Mouse (Mus musculus): ENCODE data around the gene Zranb1. TPM values are rescaled to one million over a fixed set of nuclear protein-coding genes. Genes with fewer than 3 reads are reported as not detected.

The Zranb1 gene
- polyA plus RNA-seq, 1 experiment from 2014 or later, result 17.3 TPM

GRCm38 (mm10) chr7:132900826-132901531, 30.0 kb upstream of the Zranb1 start:
- H3K36me3 ChIP-seq (ENCODE audit: control insufficient read depth, insufficient read depth, low read length), result no peaks in the 10 kb centered on the region
- 61% methylated on average over 2 of the region's 2 CpGs for WGBS
- no peak overlapping the region for H3K4me3 ChIP-seq (ENCODE audit: low read depth, low read length)
- H3K27ac ChIP-seq (ENCODE audit: low read length), result no peak overlapping the region
- H3K4me2 ChIP-seq (replicated peaks; ENCODE audit: low read depth, low read length), result no peak overlapping the region
- no peak overlapping the region for H3K9ac ChIP-seq (replicated peaks; ENCODE audit: low read depth, low read length)
- peak; percentile 71 for ATAC-seq (ENCODE audit: insufficient number of reproducible peaks, insufficient read depth, low FRiP score, low read depth)
- no peaks in the 10 kb centered on the region for H3K9me3 ChIP-seq (ENCODE audit: control insufficient read depth, low read depth, low read length)
- H3K4me1 ChIP-seq (ENCODE audit: control insufficient read depth, insufficient read depth, low read length), result no peaks in the 10 kb centered on the region
- no peaks in the 10 kb centered on the region for H3K27me3 ChIP-seq (ENCODE audit: control insufficient read depth, insufficient read depth, low read length)

GRCm38 (mm10) chr7:132903796-132904195, 27.1 kb upstream of the Zranb1 start:
- Histone ChIP-seq H3K9ac (replicated peaks; ENCODE audit: low read depth, low read length) (no peak overlapping the region), H3K4me1 (ENCODE audit: control insufficient read depth, insufficient read depth, low read length) (no peaks in the 10 kb centered on the region), H3K4me3 (ENCODE audit: low read depth, low read length) (no peak overlapping the region), H3K4me2 (replicated peaks; ENCODE audit: low read depth, low read length) (no peak overlapping the region), H3K36me3 (ENCODE audit: control insufficient read depth, insufficient read depth, low read length) (no peaks in the 10 kb centered on the region), H3K27me3 (ENCODE audit: control insufficient read depth, insufficient read depth, low read length) (no peaks in the 10 kb centered on the region), H3K27ac (ENCODE audit: low read length) (no peak overlapping the region), H3K9me3 (ENCODE audit: control insufficient read depth, low read depth, low read length) (no peaks in the 10 kb centered on the region; the same call in 1 of the 2 replicates)
- WGBS, result 75% methylated on average over 3 of the region's 3 CpGs
- ATAC-seq (ENCODE audit: insufficient number of reproducible peaks, insufficient read depth, low FRiP score, low read depth), result no peak

- Histone ChIP-seq H3K4me2 (replicated peaks; ENCODE audit: low read depth, low read length) (no peak overlapping the region), H3K27ac (ENCODE audit: low read length) (no peak overlapping the region), H3K9me3 (ENCODE audit: control insufficient read depth, low read depth, low read length) (no peaks in the 10 kb centered on the region), H3K36me3 (ENCODE audit: control insufficient read depth, insufficient read depth, low read length) (no peaks in the 10 kb centered on the region), H3K9ac (replicated peaks; ENCODE audit: low read depth, low read length) (no peak overlapping the region), H3K27me3 (ENCODE audit: control insufficient read depth, insufficient read depth, low read length) (no peaks in the 10 kb centered on the region), H3K4me3 (ENCODE audit: low read depth, low read length) (no peak overlapping the region), H3K4me1 (ENCODE audit: control insufficient read depth, insufficient read depth, low read length) (no peaks in the 10 kb centered on the region)
- 45% methylated on average over 3 of the region's 3 CpGs for WGBS
- ATAC-seq (ENCODE audit: insufficient number of reproducible peaks, insufficient read depth, low FRiP score, low read depth), result no peak
Measured at GRCm38 (mm10) chr7:132921971-132922370, 9.0 kb upstream of the Zranb1 start.

- Histone ChIP-seq H3K36me3 (ENCODE audit: control insufficient read depth, insufficient read depth, low read length) (no peaks in the 10 kb centered on the region), H3K9ac (replicated peaks; ENCODE audit: low read depth, low read length) (no peak overlapping the region), H3K27me3 (ENCODE audit: control insufficient read depth, insufficient read depth, low read length) (no peaks in the 10 kb centered on the region), H3K4me3 (ENCODE audit: low read depth, low read length) (no peak overlapping the region), H3K4me1 (ENCODE audit: control insufficient read depth, insufficient read depth, low read length) (no peaks in the 10 kb centered on the region), H3K9me3 (ENCODE audit: control insufficient read depth, low read depth, low read length) (no peaks in the 10 kb centered on the region), H3K4me2 (replicated peaks; ENCODE audit: low read depth, low read length) (no peak overlapping the region), H3K27ac (ENCODE audit: low read length) (no peak overlapping the region)
- WGBS, result 76% methylated on average over 2 of the region's 2 CpGs
- ATAC-seq (ENCODE audit: insufficient number of reproducible peaks, insufficient read depth, low FRiP score, low read depth), result no peak
Measured at GRCm38 (mm10) chr7:132925227-132925626, 5.7 kb upstream of the Zranb1 start.

GRCm38 (mm10) chr7:132927201-132927600, 3.7 kb upstream of the Zranb1 start:
- Histone ChIP-seq H3K36me3 (ENCODE audit: control insufficient read depth, insufficient read depth, low read length) (no peaks in the 10 kb centered on the region), H3K27ac (ENCODE audit: low read length) (no peak overlapping the region), H3K4me3 (ENCODE audit: low read depth, low read length) (no peak overlapping the region), H3K9me3 (ENCODE audit: control insufficient read depth, low read depth, low read length) (no peaks in the 10 kb centered on the region), H3K27me3 (ENCODE audit: control insufficient read depth, insufficient read depth, low read length) (no peaks in the 10 kb centered on the region), H3K9ac (replicated peaks; ENCODE audit: low read depth, low read length) (no peak overlapping the region), H3K4me2 (replicated peaks; ENCODE audit: low read depth, low read length) (no peak overlapping the region), H3K4me1 (ENCODE audit: control insufficient read depth, insufficient read depth, low read length) (no peaks in the 10 kb centered on the region; the same call in 1 of the 2 replicates)
- 66% methylated on average over 3 of the region's 3 CpGs for WGBS
- no peak for ATAC-seq (ENCODE audit: insufficient number of reproducible peaks, insufficient read depth, low FRiP score, low read depth)

GRCm38 (mm10) chr7:132930055-132930454, 887 bp upstream of the Zranb1 start:
- no peaks in the 10 kb centered on the region for H3K9me3 ChIP-seq (ENCODE audit: control insufficient read depth, low read depth, low read length)
- H3K36me3 ChIP-seq (ENCODE audit: control insufficient read depth, insufficient read depth, low read length), result no peaks in the 10 kb centered on the region
- H3K4me3 ChIP-seq (ENCODE audit: low read depth, low read length), result peak overlapping the region; percentile 87
- peaks cover 5% of the 10 kb centered on the region; the same call in 1 of the 2 replicates for H3K4me1 ChIP-seq (ENCODE audit: control insufficient read depth, insufficient read depth, low read length)
- H3K27me3 ChIP-seq (ENCODE audit: control insufficient read depth, insufficient read depth, low read length), result no peaks in the 10 kb centered on the region
- 82% methylated on average over 5 of the region's 5 CpGs for whole genome bisulfite sequencing
- ATAC-seq (ENCODE audit: insufficient number of reproducible peaks, insufficient read depth, low FRiP score, low read depth), result no peak
- peak overlapping the region; percentile 61 for H3K4me2 ChIP-seq (replicated peaks; ENCODE audit: low read depth, low read length)
- peak overlapping the region; percentile 95; the same call in 1 of the 2 replicates for H3K9ac ChIP-seq (replicated peaks; ENCODE audit: low read depth, low read length)
- H3K27ac ChIP-seq (ENCODE audit: low read length), result no peak overlapping the region

- Histone ChIP-seq H3K4me2 (replicated peaks; ENCODE audit: low read depth, low read length) (peak overlapping the region; percentile 63), H3K36me3 (ENCODE audit: control insufficient read depth, insufficient read depth, low read length) (no peaks in the 10 kb centered on the region), H3K27ac (ENCODE audit: low read length) (peak overlapping the region; percentile 97), H3K27me3 (ENCODE audit: control insufficient read depth, insufficient read depth, low read length) (no peaks in the 10 kb centered on the region), H3K4me3 (ENCODE audit: low read depth, low read length) (peak overlapping the region; percentile 87), H3K9me3 (ENCODE audit: control insufficient read depth, low read depth, low read length) (no peaks in the 10 kb centered on the region), H3K9ac (replicated peaks; ENCODE audit: low read depth, low read length) (peak overlapping the region; percentile 95), H3K4me1 (ENCODE audit: control insufficient read depth, insufficient read depth, low read length) (peaks cover 5% of the 10 kb centered on the region; the same call in 1 of the 2 replicates)
- WGBS, result under 1% methylated on average over 55 of the region's 55 CpGs
- ATAC-seq (ENCODE audit: insufficient number of reproducible peaks, insufficient read depth, low FRiP score, low read depth), result no peak; the same call in 1 of the 2 replicates
Measured at GRCm38 (mm10) chr7:132931560-132932351, 814 bp downstream of the Zranb1 start.

- Histone ChIP-seq H3K4me1 (ENCODE audit: control insufficient read depth, insufficient read depth, low read length) (peaks cover 5% of the 10 kb centered on the region; the same call in 1 of the 2 replicates), H3K4me2 (replicated peaks; ENCODE audit: low read depth, low read length) (no peak overlapping the region), H3K36me3 (ENCODE audit: control insufficient read depth, insufficient read depth, low read length) (no peaks in the 10 kb centered on the region), H3K9me3 (ENCODE audit: control insufficient read depth, low read depth, low read length) (no peaks in the 10 kb centered on the region), H3K9ac (replicated peaks; ENCODE audit: low read depth, low read length) (no peak overlapping the region), H3K4me3 (ENCODE audit: low read depth, low read length) (no peak overlapping the region), H3K27me3 (ENCODE audit: control insufficient read depth, insufficient read depth, low read length) (no peaks in the 10 kb centered on the region), H3K27ac (ENCODE audit: low read length) (no peak overlapping the region)
- ATAC-seq (ENCODE audit: insufficient number of reproducible peaks, insufficient read depth, low FRiP score, low read depth), result no peak
- 80% methylated on average over 1 of the region's 1 CpGs for whole genome bisulfite sequencing
Measured at GRCm38 (mm10) chr7:132933331-132933730, 2.4 kb downstream of the Zranb1 start.
